Mouse (Mus musculus): ENCODE data around the gene Gm8439. TPM values are rescaled to one million over a fixed set of nuclear protein-coding genes. Genes with fewer than 3 reads are reported as not detected.

Gene Gm8439
- polyA plus RNA-seq (2012; rRNA removed): 1.3 TPM in 1 of 2 replicates, not detected in the other

DNA sequence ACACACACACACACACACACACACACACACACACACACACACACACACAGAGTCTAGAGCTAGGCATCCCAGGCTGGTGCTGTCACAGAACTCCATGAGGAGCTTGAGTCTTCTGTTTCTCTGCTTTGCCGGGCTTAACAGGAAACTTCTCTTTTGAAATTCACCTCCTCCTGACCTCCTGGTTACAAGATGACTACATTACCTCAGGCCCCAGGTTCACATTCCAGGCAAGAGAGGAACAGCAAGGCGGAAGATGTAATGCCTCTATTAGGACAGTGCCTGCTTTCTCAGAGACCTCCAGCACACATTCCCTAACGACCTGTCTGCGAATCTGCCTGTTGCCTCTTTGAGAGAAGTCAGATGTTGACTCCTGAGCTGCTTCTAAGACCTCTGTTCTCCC is at the start of gene Gm8439:
Gm8439 (plus strand) TSS at position 301 of the 400 bp plus-strand sequence.
- Histone ChIP-seq H3K4me3 (ENCODE audit: control insufficient read depth, low read depth, low read length) (no peak within 1 kb of the TSS), H3K27me3 (ENCODE audit: control insufficient read depth, insufficient read depth, low read length) (no peaks in the 10 kb centered on the region), H3K4me1 (ENCODE audit: control insufficient read depth, insufficient read depth, low read length) (peaks cover 4% of the 10 kb centered on the region; the same call in 1 of the 2 replicates), H3K27ac (ENCODE audit: control insufficient read depth, insufficient read depth, low read depth, low read length) (no peak within 1 kb of the TSS), H3K36me3 (ENCODE audit: control insufficient read depth, insufficient read depth, low read length) (no peaks in the 10 kb centered on the region)
- no peak for TF ChIP-seq POLR2A (IDR thresholded peaks at IDR 0.05; ENCODE audit: control insufficient read depth, low read depth, low read length)
- no peak for TF ChIP-seq CTCF (IDR thresholded peaks at IDR 0.05; ENCODE audit: control insufficient read depth, insufficient read depth, insufficient replicate concordance, low read depth, low read length)

DNA sequence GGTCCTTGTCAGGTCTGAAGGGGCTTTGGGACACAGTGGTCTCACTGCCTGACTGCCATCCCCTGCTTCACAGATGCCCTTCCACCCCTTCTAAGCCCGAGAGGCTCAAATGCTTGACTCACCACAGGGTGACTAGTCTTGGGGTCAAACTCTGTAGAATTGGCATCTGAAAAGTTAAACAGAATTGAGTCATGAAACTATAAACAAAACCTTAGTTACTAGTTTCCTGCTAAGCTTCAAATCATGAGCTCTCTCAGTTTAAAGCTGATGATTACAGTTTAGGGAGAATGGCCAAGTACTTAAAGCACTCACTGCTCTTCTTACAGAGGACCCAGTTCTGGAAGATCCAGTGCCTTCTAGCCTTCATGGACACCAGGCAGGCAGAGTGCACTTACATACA is 43.6 kb upstream of the Gm8439 start:
- TF ChIP-seq POLR2A (IDR thresholded peaks at IDR 0.05; ENCODE audit: control insufficient read depth, low read depth, low read length): no peak
- no peak for TF ChIP-seq CTCF (IDR thresholded peaks at IDR 0.05; ENCODE audit: control insufficient read depth, insufficient read depth, insufficient replicate concordance, low read depth, low read length)
- H3K27me3 ChIP-seq (ENCODE audit: control insufficient read depth, insufficient read depth, low read length): no peaks in the 10 kb centered on the region
- no peaks in the 10 kb centered on the region; the same call in 1 of the 2 replicates for H3K36me3 ChIP-seq (ENCODE audit: control insufficient read depth, insufficient read depth, low read length)
- H3K4me1 ChIP-seq (ENCODE audit: control insufficient read depth, insufficient read depth, low read length): no peaks in the 10 kb centered on the region
- no peak overlapping the region for H3K27ac ChIP-seq (ENCODE audit: control insufficient read depth, insufficient read depth, low read depth, low read length)
- H3K4me3 ChIP-seq (ENCODE audit: control insufficient read depth, low read depth, low read length): no peak overlapping the region

DNA sequence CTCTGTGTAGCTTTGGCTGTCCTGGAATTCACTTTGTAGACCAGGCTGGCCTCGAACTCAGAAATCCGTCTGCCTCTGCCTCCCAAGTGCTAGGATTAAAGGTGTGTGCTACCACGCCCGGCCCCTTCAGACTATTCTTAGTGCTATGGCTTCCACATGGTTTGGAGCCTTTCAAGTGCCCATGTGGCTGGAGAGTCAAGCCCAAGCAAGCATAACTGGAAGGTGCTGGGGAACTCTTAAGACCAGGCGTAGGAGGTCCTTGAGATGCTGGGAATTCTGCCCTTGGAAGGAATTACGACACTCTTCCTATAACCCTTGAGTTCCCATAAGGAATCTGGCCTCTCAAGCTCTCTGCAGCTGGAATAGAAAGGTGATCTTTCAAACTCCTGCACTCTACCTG is 32.0 kb upstream of the Gm8439 start:
- Histone ChIP-seq H3K27ac (ENCODE audit: control insufficient read depth, insufficient read depth, low read depth, low read length) (no peak overlapping the region), H3K27me3 (ENCODE audit: control insufficient read depth, insufficient read depth, low read length) (no peaks in the 10 kb centered on the region), H3K36me3 (ENCODE audit: control insufficient read depth, insufficient read depth, low read length) (peaks cover 2% of the 10 kb centered on the region; the same call in 1 of the 2 replicates), H3K4me3 (ENCODE audit: control insufficient read depth, low read depth, low read length) (no peak overlapping the region), H3K4me1 (ENCODE audit: control insufficient read depth, insufficient read depth, low read length) (no peaks in the 10 kb centered on the region)
- TF ChIP-seq POLR2A (IDR thresholded peaks at IDR 0.05; ENCODE audit: control insufficient read depth, low read depth, low read length) (no peak), CTCF (IDR thresholded peaks at IDR 0.05; ENCODE audit: control insufficient read depth, insufficient read depth, insufficient replicate concordance, low read depth, low read length) (no peak)

DNA sequence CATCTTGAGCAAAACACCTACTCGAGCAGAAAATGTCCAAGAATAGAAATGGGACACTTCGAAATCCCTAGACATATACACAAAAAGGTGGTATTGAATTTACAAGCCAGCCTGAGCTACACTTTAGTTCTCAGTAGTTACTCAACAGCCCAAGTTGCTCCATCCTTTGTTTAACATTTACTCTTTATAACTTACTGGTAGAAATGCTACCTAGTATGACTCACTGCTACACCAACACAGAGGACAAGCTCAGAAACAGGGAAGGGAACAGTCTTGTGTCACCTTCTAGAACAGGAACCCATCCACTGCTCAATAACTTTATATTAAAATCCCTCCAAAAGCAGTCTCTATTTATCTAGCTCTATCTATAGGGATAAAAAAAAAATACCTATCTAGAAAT is 22.8 kb upstream of the Gm8439 start:
- Histone ChIP-seq H3K27me3 (ENCODE audit: control insufficient read depth, insufficient read depth, low read length) (no peaks in the 10 kb centered on the region), H3K4me3 (ENCODE audit: control insufficient read depth, low read depth, low read length) (no peak overlapping the region), H3K4me1 (ENCODE audit: control insufficient read depth, insufficient read depth, low read length) (peaks cover 9% of the 10 kb centered on the region), H3K27ac (ENCODE audit: control insufficient read depth, insufficient read depth, low read depth, low read length) (no peak overlapping the region), H3K36me3 (ENCODE audit: control insufficient read depth, insufficient read depth, low read length) (no peaks in the 10 kb centered on the region)
- TF ChIP-seq CTCF (IDR thresholded peaks at IDR 0.05; ENCODE audit: control insufficient read depth, insufficient read depth, insufficient replicate concordance, low read depth, low read length) (no peak), POLR2A (IDR thresholded peaks at IDR 0.05; ENCODE audit: control insufficient read depth, low read depth, low read length) (no peak)

DNA sequence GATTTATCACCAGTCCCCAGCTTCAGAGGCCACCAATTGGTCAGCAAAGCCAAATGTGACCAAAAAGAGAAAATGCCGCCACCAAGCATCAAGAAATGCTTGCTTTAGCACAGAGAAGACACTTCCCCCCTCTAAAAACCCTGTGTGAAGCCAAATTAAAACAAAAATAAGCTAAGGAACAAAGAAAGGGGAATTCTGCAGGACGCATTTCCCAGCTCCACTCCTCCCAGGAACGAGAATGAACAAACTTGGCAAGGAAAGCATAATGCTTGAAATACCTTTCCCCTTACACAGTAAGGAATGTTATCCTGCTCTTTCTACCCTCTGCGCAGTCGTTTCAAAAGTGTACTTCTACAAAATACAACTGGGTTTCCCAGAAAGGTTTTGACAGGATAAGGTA is 20.5 kb upstream of the Gm8439 start:
- no peaks in the 10 kb centered on the region for H3K27me3 ChIP-seq (ENCODE audit: control insufficient read depth, insufficient read depth, low read length)
- no peaks in the 10 kb centered on the region for H3K36me3 ChIP-seq (ENCODE audit: control insufficient read depth, insufficient read depth, low read length)
- peaks cover 14% of the 10 kb centered on the region for H3K4me1 ChIP-seq (ENCODE audit: control insufficient read depth, insufficient read depth, low read length)
- TF ChIP-seq CTCF (IDR thresholded peaks at IDR 0.05; ENCODE audit: control insufficient read depth, insufficient read depth, insufficient replicate concordance, low read depth, low read length) (no peak), POLR2A (IDR thresholded peaks at IDR 0.05; ENCODE audit: control insufficient read depth, low read depth, low read length) (no peak)
- H3K27ac ChIP-seq (ENCODE audit: control insufficient read depth, insufficient read depth, low read depth, low read length): no peak overlapping the region
- H3K4me3 ChIP-seq (ENCODE audit: control insufficient read depth, low read depth, low read length): no peak overlapping the region

DNA sequence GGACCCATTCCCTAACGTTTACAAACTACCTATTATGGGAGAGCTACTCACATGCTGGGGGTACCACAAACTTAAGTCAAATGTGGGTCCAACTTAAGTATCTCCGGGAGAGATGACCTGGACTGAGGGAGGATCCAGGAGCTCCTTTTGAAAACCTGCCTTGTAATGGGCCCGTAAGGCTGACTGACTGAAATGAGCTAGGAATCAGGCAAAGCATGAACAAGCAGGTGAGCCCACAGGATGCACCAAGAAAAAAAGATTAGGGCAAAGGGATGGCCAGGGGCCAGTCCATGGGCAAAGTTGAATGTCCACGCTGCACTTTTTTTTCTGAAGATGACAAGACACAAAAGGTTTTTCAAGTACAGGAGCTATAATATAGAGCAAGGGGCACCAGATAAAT is 19.5 kb upstream of the Gm8439 start:
- Histone ChIP-seq H3K27ac (ENCODE audit: control insufficient read depth, insufficient read depth, low read depth, low read length) (peak overlapping the region; percentile 40), H3K4me1 (ENCODE audit: control insufficient read depth, insufficient read depth, low read length) (peaks cover 14% of the 10 kb centered on the region), H3K36me3 (ENCODE audit: control insufficient read depth, insufficient read depth, low read length) (no peaks in the 10 kb centered on the region), H3K27me3 (ENCODE audit: control insufficient read depth, insufficient read depth, low read length) (no peaks in the 10 kb centered on the region), H3K4me3 (ENCODE audit: control insufficient read depth, low read depth, low read length) (peak overlapping the region; percentile 16)
- TF ChIP-seq CTCF (IDR thresholded peaks at IDR 0.05; ENCODE audit: control insufficient read depth, insufficient read depth, insufficient replicate concordance, low read depth, low read length): no peak
- no peak for TF ChIP-seq POLR2A (IDR thresholded peaks at IDR 0.05; ENCODE audit: control insufficient read depth, low read depth, low read length)

DNA sequence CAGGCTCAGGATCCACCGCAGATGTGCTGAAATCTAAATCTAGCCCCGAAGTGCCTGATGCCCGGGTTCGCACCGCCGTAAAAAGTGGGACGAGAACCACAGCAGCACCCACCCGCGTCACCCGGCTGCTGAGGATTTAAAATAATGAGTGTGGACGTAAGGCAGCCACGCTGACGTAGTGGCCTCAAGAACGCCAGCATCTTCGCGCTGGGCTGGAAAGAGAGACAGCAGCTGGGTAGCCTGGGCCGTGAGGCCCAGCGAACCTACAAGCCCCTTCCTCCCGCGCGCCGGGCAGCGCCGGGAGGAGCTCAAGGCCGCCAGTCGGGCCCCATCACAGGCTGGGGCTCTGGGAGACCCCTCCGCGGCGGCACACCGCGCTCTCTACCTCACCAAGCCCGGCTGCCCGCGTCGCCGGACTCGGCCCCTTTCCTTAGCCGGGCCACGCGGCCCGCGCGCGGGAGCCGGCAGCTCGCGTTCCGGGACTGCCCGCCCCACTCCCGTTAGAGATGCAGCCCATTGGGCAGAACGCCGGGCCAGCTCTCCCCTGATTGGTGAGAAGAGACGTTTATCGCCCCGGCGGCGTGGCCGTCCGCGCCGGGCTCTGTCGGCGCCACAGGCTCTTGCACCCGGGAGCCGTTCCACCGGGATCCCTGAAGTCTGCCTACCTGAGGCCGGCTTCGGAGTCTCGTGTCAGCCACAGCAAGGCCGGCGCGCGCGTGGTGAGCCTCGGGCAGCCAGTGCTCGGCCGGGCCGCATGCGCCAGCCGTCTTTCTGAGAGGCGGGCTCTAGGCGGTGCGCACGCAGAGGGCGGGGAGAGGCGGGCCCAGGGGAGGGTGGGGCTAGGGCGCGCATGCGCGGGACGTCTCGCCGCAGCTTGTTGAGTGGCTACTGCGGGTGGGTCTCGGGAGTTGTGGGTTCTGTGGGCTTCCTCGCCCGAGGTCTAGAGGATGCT is 18.8 kb upstream of the Gm8439 start, which contains the start of gene Ctps:
Ctps (minus strand) TSS at position 791 of the 952 bp plus-strand sequence.
- H3K36me3 ChIP-seq (ENCODE audit: control insufficient read depth, insufficient read depth, low read length): no peaks in the 10 kb centered on the region
- H3K4me1 ChIP-seq (ENCODE audit: control insufficient read depth, insufficient read depth, low read length): peaks cover 14% of the 10 kb centered on the region
- peak; percentile 73 for TF ChIP-seq POLR2A (IDR thresholded peaks at IDR 0.05; ENCODE audit: control insufficient read depth, low read depth, low read length)
- TF ChIP-seq CTCF (IDR thresholded peaks at IDR 0.05; ENCODE audit: control insufficient read depth, insufficient read depth, insufficient replicate concordance, low read depth, low read length): no peak
- peak within 1 kb of the TSS; percentile 98 for H3K4me3 ChIP-seq (ENCODE audit: control insufficient read depth, low read depth, low read length)
- no peaks in the 10 kb centered on the region for H3K27me3 ChIP-seq (ENCODE audit: control insufficient read depth, insufficient read depth, low read length)
- H3K27ac ChIP-seq (ENCODE audit: control insufficient read depth, insufficient read depth, low read depth, low read length): peak within 1 kb of the TSS; percentile 96
